Mouse (Mus musculus) MEL (cell line): ENCODE measurements around the gene Tead1. TPM values are rescaled to one million over a fixed set of nuclear protein-coding genes. Genes with fewer than 3 reads are reported as not detected.

ENCODE experiments used
- DNase-seq: peaks from one replicate; pipeline ENCODE4 v3.0.0; 2011; ENCODE audit warnings: low read depth, low spot score
- H3K27ac ChIP-seq: 2 replicates; pipeline ENCODE4 v1.5.1; 2012; ENCODE audit warnings: low read depth, mild to moderate bottlenecking, control low read depth, low read length, moderate library complexity; ENCODE audit not compliant: control insufficient read depth
- H3K27me3 ChIP-seq, 2 experiments: fragments of 150-350 bp in 1 of 2; sonication (generic) in 1 of 2; 2 replicates each; pipeline ENCODE4 v1.6.1; 2012; ENCODE audit warnings: low read length in 2 of 2, mild to moderate bottlenecking in 2 of 2, improper control_type of control experiment in 1 of 2, moderate library complexity in 1 of 2; ENCODE audit not compliant: insufficient read depth in 2 of 2, control insufficient read depth in 1 of 2
- H3K36me3 ChIP-seq, 2 experiments: 2 replicates each; pipeline ENCODE4 v1.6.1; 2012 to 2014; ENCODE audit warnings: low read length in 2 of 2, improper control_type of control experiment in 1 of 2, inconsistent platforms in 1 of 2, mild to moderate bottlenecking in 1 of 2; ENCODE audit not compliant: insufficient read depth in 2 of 2, control insufficient read depth in 1 of 2
- H3K4me1 ChIP-seq, 2 experiments: fragments of 150-350 bp in 1 of 2; sonication (generic) in 1 of 2; 2 replicates each; pipeline ENCODE4 v1.6.1; 2012; ENCODE audit warnings: low read length in 2 of 2, improper control_type of control experiment in 1 of 2, mild to moderate bottlenecking in 1 of 2; ENCODE audit not compliant: insufficient read depth in 2 of 2, control insufficient read depth in 1 of 2
- H3K4me3 ChIP-seq, 2 experiments: fragments of 150-350 bp in 1 of 2; sonication (generic) in 1 of 2; 2 replicates each; pipeline ENCODE4 v1.5.1; 2012; ENCODE audit warnings: low read depth in 2 of 2, low read length in 2 of 2, mild to moderate bottlenecking in 2 of 2, moderate library complexity in 2 of 2, control low read depth in 1 of 2, improper control_type of control experiment in 1 of 2; ENCODE audit not compliant: control insufficient read depth in 1 of 2, insufficient read depth in 1 of 2
- H3K79me2 ChIP-seq: 2 replicates; pipeline ENCODE4 v1.6.1; 2012; ENCODE audit warnings: mild to moderate bottlenecking, low read length, moderate library complexity; ENCODE audit not compliant: control insufficient read depth, poor library complexity, insufficient read depth
- H3K9ac ChIP-seq: 2 replicates; pipeline ENCODE4 v1.6.1; 2012; ENCODE audit warnings: low read depth, mild to moderate bottlenecking, control low read depth, low read length, moderate library complexity; ENCODE audit not compliant: control insufficient read depth, poor library complexity, severe bottlenecking
- H3K9me3 ChIP-seq: fragments of 150-350 bp; sonication (generic); replicated peaks from 2 replicates; pipeline ENCODE4 v1.6.1; 2012; ENCODE audit warnings: mild to moderate bottlenecking, low read length, improper control_type of control experiment, moderate library complexity; ENCODE audit not compliant: insufficient read depth
- CTCF ChIP-seq, 3 experiments: IDR thresholded peaks in 2 of 3; conservative IDR thresholded peaks in 1 of 3; 2 replicates each; pipeline ENCODE4 v1.5.1; 2011 to 2012; ENCODE audit warnings: low read length in 3 of 3, low read depth in 2 of 3, mild to moderate bottlenecking in 2 of 3, improper control_type of control experiment in 1 of 3, inconsistent platforms in 1 of 3, mixed read lengths in 1 of 3, moderate library complexity in 1 of 3; ENCODE audit not compliant: control insufficient read depth in 1 of 3, insufficient read depth in 1 of 3, poor library complexity in 1 of 3, severe bottlenecking in 1 of 3
- E2F4 ChIP-seq: IDR thresholded peaks from 2 replicates; pipeline ENCODE4 v1.6.1; 2011; ENCODE audit warnings: low read depth, low read length, improper control_type of control experiment, borderline replicate concordance
- ETS1 ChIP-seq: IDR thresholded peaks from 2 replicates; pipeline ENCODE4 v1.6.1; 2012; ENCODE audit warnings: low read depth, mild to moderate bottlenecking, inconsistent platforms, low read length, improper control_type of control experiment, moderate library complexity
- GATA1 ChIP-seq: IDR thresholded peaks from 2 replicates; pipeline ENCODE4 v1.6.1; 2011; ENCODE audit warnings: low read depth, low read length, improper control_type of control experiment
- HCFC1 ChIP-seq: IDR thresholded peaks from 2 replicates; pipeline ENCODE4 v1.6.1; 2012; ENCODE audit warnings: low read depth, mild to moderate bottlenecking, inconsistent platforms, low read length, improper control_type of control experiment, moderate library complexity
- JUND ChIP-seq: IDR thresholded peaks from 2 replicates; pipeline ENCODE4 v1.6.1; 2011; ENCODE audit warnings: low read depth, mild to moderate bottlenecking, improper control_type of control experiment, low read length
- KAT2A ChIP-seq: conservative IDR thresholded peaks from 2 replicates; pipeline ENCODE4 v1.6.1; 2012; ENCODE audit warnings: low read depth, low read length, improper control_type of control experiment, inconsistent platforms
- MAX ChIP-seq: IDR thresholded peaks from 2 replicates; pipeline ENCODE4 v1.6.1; 2011; ENCODE audit warnings: low read length, improper control_type of control experiment
- MAZ ChIP-seq: IDR thresholded peaks from 2 replicates; pipeline ENCODE4 v1.6.1; 2012; ENCODE audit warnings: low read depth, mild to moderate bottlenecking, inconsistent platforms, low read length, improper control_type of control experiment
- MXI1 ChIP-seq: IDR thresholded peaks from 2 replicates; pipeline ENCODE4 v1.6.1; 2011; ENCODE audit warnings: mild to moderate bottlenecking, low read depth, low read length, improper control_type of control experiment
- MYB ChIP-seq: IDR thresholded peaks from 2 replicates; pipeline ENCODE4 v1.6.1; 2011; ENCODE audit warnings: mild to moderate bottlenecking, low read depth, low read length, improper control_type of control experiment
- NELFE ChIP-seq: IDR thresholded peaks from 2 replicates; pipeline ENCODE4 v1.6.1; 2011; ENCODE audit warnings: low read depth, low read length, improper control_type of control experiment
- NRF1 ChIP-seq: IDR thresholded peaks from 2 replicates; pipeline ENCODE4 v1.6.1; 2014; ENCODE audit warnings: low read depth, mild to moderate bottlenecking, inconsistent platforms, low read length, improper control_type of control experiment, moderate library complexity; ENCODE audit not compliant: poor library complexity, insufficient read depth, severe bottlenecking
- POLR2A ChIP-seq, 2 experiments: IDR thresholded peaks; 2 replicates each; pipeline ENCODE4 v1.6.1; 2011 to 2012; ENCODE audit warnings: low read length in 2 of 2, mild to moderate bottlenecking in 2 of 2, control low read depth in 1 of 2, improper control_type of control experiment in 1 of 2, low read depth in 1 of 2, moderate library complexity in 1 of 2; ENCODE audit not compliant: control insufficient read depth in 1 of 2, insufficient read depth in 1 of 2, poor library complexity in 1 of 2
- POLR2AphosphoS5 ChIP-seq: IDR thresholded peaks from 2 replicates; pipeline ENCODE4 v1.6.1; 2012; ENCODE audit warnings: low read depth, borderline replicate concordance, mild to moderate bottlenecking, inconsistent platforms, low read length, moderate library complexity, mixed read lengths
- RAD21 ChIP-seq: IDR thresholded peaks from 2 replicates; pipeline ENCODE4 v1.6.1; 2011; ENCODE audit warnings: mild to moderate bottlenecking, low read depth, low read length, improper control_type of control experiment
- SIN3A ChIP-seq: IDR thresholded peaks from 2 replicates; pipeline ENCODE4 v1.6.1; 2012; ENCODE audit warnings: low read length, improper control_type of control experiment, inconsistent platforms
- TAL1 ChIP-seq: IDR thresholded peaks from 2 replicates; pipeline ENCODE4 v1.6.1; 2012; ENCODE audit warnings: mild to moderate bottlenecking, inconsistent platforms, low read length, moderate library complexity, mixed read lengths
- TBP ChIP-seq: IDR thresholded peaks from 2 replicates; pipeline ENCODE4 v1.8.0; 2011; ENCODE audit warnings: low read depth, low read length, improper control_type of control experiment
- TCF12 ChIP-seq: IDR thresholded peaks from 2 replicates; pipeline ENCODE4 v1.6.1; 2014; ENCODE audit warnings: low read depth, mild to moderate bottlenecking, inconsistent platforms, low read length, improper control_type of control experiment, moderate library complexity
- UBTF ChIP-seq: IDR thresholded peaks from 2 replicates; pipeline ENCODE4 v1.6.1; 2012; ENCODE audit warnings: low read depth, mild to moderate bottlenecking, inconsistent platforms, low read length, improper control_type of control experiment, moderate library complexity, borderline replicate concordance; ENCODE audit not compliant: insufficient read depth
- USF2 ChIP-seq, 2 experiments: IDR thresholded peaks; 2 replicates each; pipeline ENCODE4 v1.6.1; 2011 to 2012; ENCODE audit warnings: improper control_type of control experiment in 2 of 2, low read length in 2 of 2, borderline replicate concordance in 1 of 2, inconsistent platforms in 1 of 2, low read depth in 1 of 2, mild to moderate bottlenecking in 1 of 2; ENCODE audit not compliant: insufficient read depth in 1 of 2
- ZMIZ1 ChIP-seq: IDR thresholded peaks from 2 replicates; pipeline ENCODE4 v1.6.1; 2012; ENCODE audit warnings: low read depth, mild to moderate bottlenecking, inconsistent platforms, low read length, improper control_type of control experiment, moderate library complexity
- ZNF384 ChIP-seq: IDR thresholded peaks from 2 replicates; pipeline ENCODE4 v1.6.1; 2012; ENCODE audit warnings: low read depth, mild to moderate bottlenecking, inconsistent platforms, low read length, improper control_type of control experiment
- polyA plus RNA-seq, 2 experiments: library from polyadenylated mRNA; stranded (reverse) in 1 of 2; unstranded in 1 of 2; fragments of >175 nt in 1 of 2; fragments of >200 nt in 1 of 2; gene quantifications; 2 replicates each; pipeline versions ENCODE4 v1.2.1 to v1.2.4; 2012; ENCODE audit warnings: low replicate concordance in 2 of 2, low read depth in 1 of 2; ENCODE audit not compliant: insufficient read length in 2 of 2, insufficient read depth in 1 of 2, missing spikeins in 1 of 2
- total RNA-seq: library from RNA; depleted of rRNA; stranded (reverse); fragments of 300-350 nt; gene quantifications from 2 replicates; pipeline ENCODE4 v1.2.3, GENCODE M21; 2012

Gene Tead1
- total and polyA plus RNA-seq, 3 experiments = not detected

DNA sequence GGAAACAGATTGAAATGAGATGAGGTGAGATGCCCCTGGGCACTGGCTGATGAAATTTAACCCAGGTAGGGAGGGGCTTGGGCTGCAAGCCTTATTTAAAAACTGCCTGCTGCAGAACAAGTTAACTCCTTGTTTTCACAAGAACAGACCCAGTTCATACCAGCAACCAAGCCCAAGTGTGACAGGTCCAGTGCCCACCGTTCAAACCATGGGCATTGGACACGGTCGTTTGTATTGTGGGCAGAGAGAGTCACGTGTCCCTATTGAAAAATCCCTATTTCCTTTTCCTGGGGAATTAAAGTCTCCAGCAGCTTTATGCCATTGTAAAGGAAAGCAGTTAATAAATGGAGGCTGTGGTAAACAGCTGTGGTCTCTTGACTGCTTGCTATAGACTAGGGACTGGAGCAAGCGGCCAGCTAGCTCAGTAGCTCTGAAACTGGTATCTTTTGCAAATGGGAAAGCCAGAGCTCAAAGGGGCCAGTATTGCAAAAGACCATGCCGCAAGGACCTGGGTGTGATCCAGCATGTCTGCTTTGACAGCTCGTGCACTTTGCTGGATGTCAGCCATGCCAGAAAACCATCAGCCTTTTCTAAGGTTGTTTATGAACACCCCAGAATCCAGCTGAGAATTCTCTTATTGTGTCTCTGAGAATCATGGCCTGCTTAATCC lies 107.6 kb downstream of the Tead1 start:
- no peaks in the 10 kb centered on the region for H3K27me3 ChIP-seq
- H3K79me2 ChIP-seq = no peaks in the 10 kb centered on the region
- DNase-seq = no peak
- H3K36me3 ChIP-seq = no peaks in the 10 kb centered on the region
- H3K4me1 ChIP-seq = no peaks in the 10 kb centered on the region
- H3K27ac ChIP-seq = no peak overlapping the region
- H3K9me3 ChIP-seq = no peaks in the 10 kb centered on the region
- TF ChIP-seq MAX (no peak), UBTF (no peak), POLR2AphosphoS5 (no peak), E2F4 (no peak), MXI1 (no peak), ETS1 (no peak), HCFC1 (no peak), MAZ (no peak), JUND (no peak), POLR2A (IDR thresholded peaks at IDR 0.05; ENCODE audit: control insufficient read depth in 1 of 2, insufficient read depth in 1 of 2, low read depth in 1 of 2, low read length in 2 of 2, poor library complexity in 1 of 2) (no peak)
- H3K4me3 ChIP-seq = no peak overlapping the region
- no peak overlapping the region for H3K9ac ChIP-seq

DNA sequence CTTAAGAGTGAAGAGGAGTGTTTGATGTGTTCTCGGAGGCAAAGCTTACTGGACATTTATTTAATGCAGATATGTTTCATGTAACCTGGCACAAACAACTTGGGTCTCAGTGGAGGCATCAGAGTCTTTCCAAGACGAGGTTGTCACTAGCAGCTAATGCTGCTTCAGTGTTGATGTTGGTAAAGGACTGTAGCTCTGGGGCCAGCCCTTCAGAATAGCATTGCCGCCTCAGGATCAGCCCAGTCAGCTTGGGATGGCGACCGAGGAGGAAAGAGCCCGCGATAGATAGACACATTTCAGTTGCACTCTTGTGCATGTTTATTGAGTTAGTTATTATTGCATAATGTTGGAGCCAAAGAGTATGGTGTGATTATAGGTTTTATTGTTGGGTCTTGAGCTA lies 108.2 kb downstream of the Tead1 start:
- Histone ChIP-seq H3K79me2 (no peaks in the 10 kb centered on the region), H3K9me3 (no peaks in the 10 kb centered on the region), H3K27me3 (no peaks in the 10 kb centered on the region), H3K4me1 (no peaks in the 10 kb centered on the region), H3K36me3 (no peaks in the 10 kb centered on the region), H3K4me3 (no peak overlapping the region), H3K9ac (no peak overlapping the region), H3K27ac (no peak overlapping the region)
- TF ChIP-seq E2F4 = no peak
- TF ChIP-seq TAL1 = no peak
- TF ChIP-seq KAT2A = no peak
- no peak for TF ChIP-seq MAX
- no peak for TF ChIP-seq USF2 (IDR thresholded peaks at IDR 0.05; ENCODE audit: borderline replicate concordance in 1 of 2, insufficient read depth in 1 of 2, low read depth in 1 of 2, low read length in 2 of 2)
- no peak for DNase-seq

DNA sequence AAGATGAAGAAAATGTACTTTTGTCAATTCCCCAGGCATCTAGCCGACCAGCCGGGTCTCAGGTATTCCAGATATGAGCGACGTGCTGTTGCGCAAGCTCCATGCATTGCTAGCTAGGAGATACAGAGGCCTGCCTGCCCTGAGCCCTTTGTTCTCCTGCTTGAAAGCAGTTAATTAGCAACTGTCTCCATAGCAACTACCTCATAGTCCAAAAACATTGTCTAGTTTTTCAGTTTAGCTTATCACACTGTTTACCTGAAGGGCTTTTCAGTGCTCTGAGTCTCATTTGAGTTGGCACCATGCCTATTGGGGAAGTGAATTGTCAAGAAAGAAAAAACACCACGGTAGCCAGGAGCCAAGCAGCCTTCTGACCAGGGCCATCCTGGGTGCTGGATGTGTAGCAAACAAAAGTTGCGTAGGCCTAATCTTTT lies 109.2 kb downstream of the Tead1 start:
- no peaks in the 10 kb centered on the region for H3K9me3 ChIP-seq
- H3K36me3 ChIP-seq = no peaks in the 10 kb centered on the region
- no peak overlapping the region for H3K9ac ChIP-seq
- no peak overlapping the region for H3K27ac ChIP-seq
- no peaks in the 10 kb centered on the region for H3K79me2 ChIP-seq
- H3K4me1 ChIP-seq = no peaks in the 10 kb centered on the region
- no peak overlapping the region for H3K4me3 ChIP-seq
- H3K27me3 ChIP-seq = no peaks in the 10 kb centered on the region
- DNase-seq = no peak
- TF ChIP-seq TCF12 (no peak), GATA1 (no peak), MYB (no peak), RAD21 (no peak), SIN3A (no peak), TBP (no peak), NELFE (no peak), ZMIZ1 (no peak), POLR2A (IDR thresholded peaks at IDR 0.05; ENCODE audit: control insufficient read depth in 1 of 2, insufficient read depth in 1 of 2, low read depth in 1 of 2, low read length in 2 of 2, poor library complexity in 1 of 2) (no peak), KAT2A (no peak), MXI1 (no peak), E2F4 (no peak), ZNF384 (no peak), ETS1 (no peak), NRF1 (no peak), CTCF (IDR thresholded peaks at IDR 0.05 in 2 of 3, conservative IDR thresholded peaks at IDR 0.05 in 1 of 3; ENCODE audit: control insufficient read depth in 1 of 3, insufficient read depth in 1 of 3, low read depth in 2 of 3, low read length in 3 of 3, poor library complexity in 1 of 3, severe bottlenecking in 1 of 3) (no peak)
